Mouse (Mus musculus) liver, embryonic 14.5 days (tissue): ENCODE results near the gene Ncbp3.

ENCODE experiments used
- CTCF ChIP-seq: IDR thresholded peaks from 2 replicates; pipeline ENCODE4 v1.5.1; 2016; ENCODE audit warnings: antibody characterized with exemption, low read depth, control low read depth
- EP300 ChIP-seq: IDR thresholded peaks from 2 replicates; pipeline ENCODE4 v1.6.1; 2016; ENCODE audit warnings: antibody characterized with exemption, low read depth

GRCm38 (mm10) chr11:73134222-73134621 lies 86.6 kb downstream of the Ncbp3 start:
- TF ChIP-seq CTCF (no peak), EP300 (no peak)
